Mouse (Mus musculus) C2C12 (cell line): ENCODE measurements around the gene Prss38.

Experiments used
- CEBPB ChIP-seq: IDR thresholded peaks from one replicate; pipeline ENCODE4 v1.6.1; 2011; ENCODE audit warnings: low read depth, mild to moderate bottlenecking, control low read depth, moderate library complexity
- CTCF ChIP-seq: IDR thresholded peaks from one replicate; pipeline ENCODE4 v1.5.1; 2011; ENCODE audit not compliant: control insufficient read depth, insufficient read depth, insufficient read length
- MAX ChIP-seq: IDR thresholded peaks from one replicate; pipeline ENCODE4 v1.6.1; 2011; ENCODE audit warnings: mild to moderate bottlenecking, control low read depth

GRCm38 (mm10) chr11:59418708-59419107, 43.3 kb upstream of the Prss38 start:
- TF ChIP-seq CEBPB (no peak), MAX (no peak), CTCF (no peak)
